Mouse (Mus musculus): Measurements from ENCODE around the gene Sectm1a. TPM values are rescaled to one million over a fixed set of nuclear protein-coding genes. Genes with fewer than 3 reads are reported as not detected.
"Not testable (repeated sequence)": the region's sequence is repeated elsewhere in the genome, so short reads cannot be mapped to it uniquely, and the experiment has no call there.

The Sectm1a gene
- polyA plus RNA-seq, 1 experiment from 2014 or later = 0.29 TPM

GRCm38 (mm10) chr11:121082857-121083500, 2.0 kb upstream of the Sectm1a start:
- Histone ChIP-seq H3K4me3 (ENCODE audit: low read depth, low read length) (no peak overlapping the region), H3K36me3 (ENCODE audit: insufficient read depth, low read length) (no peaks in the 10 kb centered on the region), H3K9ac (replicated peaks; ENCODE audit: low read depth) (no peak overlapping the region), H3K4me2 (replicated peaks; ENCODE audit: low read depth, low read length) (no peak overlapping the region), H3K9me3 (ENCODE audit: low read length) (no peaks in the 10 kb centered on the region), H3K27me3 (replicated peaks; ENCODE audit: insufficient read depth, low read length) (no peaks in the 10 kb centered on the region), H3K4me1 (ENCODE audit: insufficient read depth, low read depth, low read length) (no peaks in the 10 kb centered on the region), H3K27ac (ENCODE audit: low read length) (no peak overlapping the region)
- peak; percentile 22 for DNase-seq (ENCODE audit: low spot score)
- TF ChIP-seq CTCF (IDR thresholded peaks at IDR 0.05) (no peak), EP300 (IDR thresholded peaks at IDR 0.05) (no peak)
- ATAC-seq = no peak
- WGBS = 46% methylated on average over 6 of the region's 6 CpGs

DNA sequence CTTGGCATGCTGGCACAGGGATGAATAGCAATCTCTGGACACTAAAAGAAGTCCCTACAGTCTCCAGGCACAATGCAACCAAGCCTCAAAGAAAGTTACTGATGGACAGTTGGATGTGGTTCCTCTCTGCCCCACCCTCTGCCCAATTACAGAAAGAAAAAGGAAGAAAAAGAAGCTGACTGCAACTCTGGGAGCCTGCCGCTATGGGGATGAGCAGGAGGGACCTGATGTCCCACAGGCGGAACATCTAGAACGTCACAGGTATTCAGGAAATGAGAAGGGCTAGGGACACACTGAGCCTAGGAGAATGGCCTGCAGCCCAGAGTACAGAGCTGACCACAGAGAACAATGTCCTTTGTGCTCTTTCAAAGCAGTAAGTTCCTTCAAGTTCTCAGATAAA, 1.2 kb upstream of the Sectm1a start:
- no peaks in the 10 kb centered on the region for H3K36me3 ChIP-seq (ENCODE audit: insufficient read depth, low read length)

DNA sequence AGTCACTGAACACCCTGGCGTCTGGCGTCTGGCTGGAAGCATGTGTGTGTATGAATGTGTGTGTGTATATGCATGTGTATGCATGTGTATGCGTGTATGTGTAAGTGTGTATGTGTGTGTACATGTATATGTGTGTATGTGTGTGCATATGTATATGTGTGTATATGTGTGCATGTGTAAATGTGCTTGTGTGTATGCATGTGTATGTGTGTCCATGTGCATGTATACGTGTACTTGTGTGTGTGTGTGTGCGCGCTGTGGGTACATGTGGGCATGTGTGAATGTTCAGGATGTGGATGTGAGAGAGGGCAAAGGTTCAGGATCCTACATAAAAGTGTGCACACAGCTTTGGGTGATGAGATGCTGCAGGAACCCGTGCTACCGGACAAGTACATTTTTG, 690 bp downstream of the Sectm1a start:
- H3K36me3 ChIP-seq (ENCODE audit: insufficient read depth, low read length) = no peaks in the 10 kb centered on the region
- no peaks in the 10 kb centered on the region for H3K9me3 ChIP-seq (ENCODE audit: low read length)
- ATAC-seq (no peak), DNase-seq (ENCODE audit: low spot score) (no peak)
- TF ChIP-seq EP300 (IDR thresholded peaks at IDR 0.05) (no peak), CTCF (IDR thresholded peaks at IDR 0.05) (no peak)
- H3K27ac ChIP-seq (ENCODE audit: low read length) = no peak overlapping the region
- H3K4me2 ChIP-seq (replicated peaks; ENCODE audit: low read depth, low read length) = no peak overlapping the region
- WGBS = 92% methylated on average over 8 of the region's 8 CpGs
- no peaks in the 10 kb centered on the region for H3K4me1 ChIP-seq (ENCODE audit: insufficient read depth, low read depth, low read length)
- no peaks in the 10 kb centered on the region for H3K27me3 ChIP-seq (replicated peaks; ENCODE audit: insufficient read depth, low read length)
- H3K9ac ChIP-seq (replicated peaks; ENCODE audit: low read depth) = no peak overlapping the region
- no peak overlapping the region for H3K4me3 ChIP-seq (ENCODE audit: low read depth, low read length)

More for the DNA sequence above, 1.2 kb upstream of the Sectm1a start:
- Histone ChIP-seq H3K9ac (replicated peaks; ENCODE audit: low read depth) (no peak overlapping the region), H3K4me2 (replicated peaks; ENCODE audit: low read depth, low read length) (no peak overlapping the region), H3K27me3 (replicated peaks; ENCODE audit: insufficient read depth, low read length) (no peaks in the 10 kb centered on the region), H3K4me3 (ENCODE audit: low read depth, low read length) (no peak overlapping the region), H3K9me3 (ENCODE audit: low read length) (no peaks in the 10 kb centered on the region), H3K27ac (ENCODE audit: low read length) (no peak overlapping the region), H3K4me1 (ENCODE audit: insufficient read depth, low read depth, low read length) (no peaks in the 10 kb centered on the region)
- TF ChIP-seq CTCF (IDR thresholded peaks at IDR 0.05) (no peak), EP300 (IDR thresholded peaks at IDR 0.05) (no peak)
- WGBS = 66% methylated on average over 3 of the region's 3 CpGs
- ATAC-seq (no peak), DNase-seq (ENCODE audit: low spot score) (no peak)

DNA sequence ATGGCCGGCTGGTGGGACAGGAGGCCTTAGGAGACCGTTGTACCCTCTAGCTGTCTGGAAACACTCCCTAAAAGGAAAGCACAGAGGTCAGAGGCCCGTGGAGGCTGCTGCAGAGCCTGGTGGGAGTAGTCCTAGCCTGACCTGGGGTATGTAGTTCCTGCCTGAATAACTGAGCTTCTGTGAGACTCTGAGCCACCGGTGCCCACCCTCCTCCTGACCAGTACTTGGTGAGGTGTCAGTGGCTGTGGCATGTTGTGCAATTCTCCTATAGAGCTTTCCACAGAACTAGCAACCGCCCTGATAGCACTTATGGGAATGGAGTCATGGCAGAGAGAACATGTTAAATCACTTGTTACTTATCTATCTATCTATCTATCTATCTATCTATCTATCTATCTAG, 5.4 kb downstream of the Sectm1a start:
- Histone ChIP-seq H3K4me2 (replicated peaks; ENCODE audit: low read depth, low read length) (no peak overlapping the region), H3K4me3 (ENCODE audit: low read depth, low read length) (no peak overlapping the region), H3K9me3 (ENCODE audit: low read length) (no peaks in the 10 kb centered on the region), H3K4me1 (ENCODE audit: insufficient read depth, low read depth, low read length) (no peaks in the 10 kb centered on the region), H3K9ac (replicated peaks; ENCODE audit: low read depth) (no peak overlapping the region), H3K27ac (ENCODE audit: low read length) (no peak overlapping the region), H3K36me3 (ENCODE audit: insufficient read depth, low read length) (no peaks in the 10 kb centered on the region), H3K27me3 (replicated peaks; ENCODE audit: insufficient read depth, low read length) (no peaks in the 10 kb centered on the region)
- DNase-seq (ENCODE audit: low spot score) (no peak), ATAC-seq (no peak)
- TF ChIP-seq EP300 (IDR thresholded peaks at IDR 0.05) (no peak), CTCF (IDR thresholded peaks at IDR 0.05) (no peak)
- 64% methylated on average over 5 of the region's 5 CpGs for WGBS

- not testable (repeated sequence) for H3K4me3 ChIP-seq (ENCODE audit: low read depth, low read length); DNase-seq (ENCODE audit: low spot score); H3K4me2 ChIP-seq (replicated peaks; ENCODE audit: low read depth, low read length); H3K9me3 ChIP-seq (ENCODE audit: low read length); H3K9ac ChIP-seq (replicated peaks; ENCODE audit: low read depth); H3K27ac ChIP-seq (ENCODE audit: low read length); H3K4me1 ChIP-seq (ENCODE audit: insufficient read depth, low read depth, low read length); H3K27me3 ChIP-seq (replicated peaks; ENCODE audit: insufficient read depth, low read length); H3K36me3 ChIP-seq (ENCODE audit: insufficient read depth, low read length); ATAC-seq
- 90% methylated on average over 11 of the region's 16 CpGs for WGBS
Measured at GRCm38 (mm10) chr11:121069662-121070061, 11.4 kb downstream of the Sectm1a start.

- ATAC-seq = no peak
- H3K9me3 ChIP-seq (ENCODE audit: low read length) = no peaks in the 10 kb centered on the region
- no peak overlapping the region for H3K4me3 ChIP-seq (ENCODE audit: low read depth, low read length)
- H3K36me3 ChIP-seq (ENCODE audit: insufficient read depth, low read length) = no peaks in the 10 kb centered on the region
- H3K4me1 ChIP-seq (ENCODE audit: insufficient read depth, low read depth, low read length) = no peaks in the 10 kb centered on the region
- no peak for DNase-seq (ENCODE audit: low spot score)
- no peak overlapping the region for H3K27ac ChIP-seq (ENCODE audit: low read length)
- no peaks in the 10 kb centered on the region for H3K27me3 ChIP-seq (replicated peaks; ENCODE audit: insufficient read depth, low read length)
- H3K4me2 ChIP-seq (replicated peaks; ENCODE audit: low read depth, low read length) = no peak overlapping the region
- no peak overlapping the region for H3K9ac ChIP-seq (replicated peaks; ENCODE audit: low read depth)
- WGBS = 95% methylated on average over 2 of the region's 2 CpGs
- TF ChIP-seq EP300 (IDR thresholded peaks at IDR 0.05) (no peak), CTCF (IDR thresholded peaks at IDR 0.05) (no peak)
Measured at GRCm38 (mm10) chr11:121067895-121068294, 13.1 kb downstream of the Sectm1a start.

DNA sequence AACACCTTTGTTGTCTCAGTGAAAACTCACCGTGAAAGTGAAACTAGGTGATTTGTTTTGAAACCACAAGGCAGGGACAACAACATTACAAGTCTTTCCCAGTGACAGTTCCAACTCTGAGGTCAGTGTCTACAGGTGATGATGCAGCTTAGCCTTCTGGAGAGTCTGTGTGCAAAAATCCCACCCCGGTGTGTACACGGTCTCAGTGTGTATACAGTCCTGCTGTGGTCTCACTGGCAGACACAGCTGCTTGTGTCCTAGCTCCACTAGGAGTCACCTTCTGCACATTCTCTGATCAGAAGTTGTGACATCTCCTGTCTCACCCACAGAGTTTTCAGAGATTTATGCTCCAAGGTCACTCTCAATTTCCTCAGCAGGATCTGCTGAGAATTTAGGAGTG, 16.8 kb downstream of the Sectm1a start:
- Histone ChIP-seq H3K4me3 (ENCODE audit: low read depth, low read length) (no peak overlapping the region), H3K9me3 (ENCODE audit: low read length) (no peaks in the 10 kb centered on the region), H3K27me3 (replicated peaks; ENCODE audit: insufficient read depth, low read length) (no peaks in the 10 kb centered on the region), H3K36me3 (ENCODE audit: insufficient read depth, low read length) (no peaks in the 10 kb centered on the region), H3K4me2 (replicated peaks; ENCODE audit: low read depth, low read length) (no peak overlapping the region), H3K4me1 (ENCODE audit: insufficient read depth, low read depth, low read length) (no peaks in the 10 kb centered on the region), H3K9ac (replicated peaks; ENCODE audit: low read depth) (no peak overlapping the region), H3K27ac (ENCODE audit: low read length) (no peak overlapping the region)
- ATAC-seq (no peak), DNase-seq (ENCODE audit: low spot score) (peak; percentile 33)
- peak; percentile 52 for TF ChIP-seq CTCF (IDR thresholded peaks at IDR 0.05)
- no peak for TF ChIP-seq EP300 (IDR thresholded peaks at IDR 0.05)
- WGBS = 62% methylated on average over 3 of the region's 3 CpGs
